Mouse (Mus musculus) Patski (cell line): ENCODE results near the gene Ptprn2. TPM values are rescaled to one million over a fixed set of nuclear protein-coding genes. Genes with fewer than 3 reads are reported as not detected.

ENCODE experiments used
- ATAC-seq: fragments of 100-300 bp; one replicate; pipeline ENCODE4 v1.8.0; 2021
- CTCF ChIA-PET: fragments of 350-600 bp; sonication (Branson Sonifier 250); formaldehyde crosslinking; loops from one replicate; lab custom pipeline; 2022; ENCODE audit warnings: inconsistent platforms; lab: Charles Lee
- POLR2A ChIA-PET: fragments of 350-600 bp; sonication (Branson Sonifier 250); formaldehyde crosslinking; loops from one replicate; lab custom pipeline; 2022; ENCODE audit warnings: antibody characterized with exemption, inconsistent platforms; lab: Charles Lee
- DNase-seq: peaks from one replicate; pipeline ENCODE4 v3.0.0-alpha.2; 2011; ENCODE audit warnings: low read depth, low spot score
- H3K27me3 ChIP-seq: fragments of 371-371 bp; one replicate; pipeline ENCODE4 v1.5.1; 2021
- CTCF ChIP-seq: fragments of 100-300 bp; IDR thresholded peaks from one replicate; pipeline ENCODE4 v1.5.1; 2021
- in situ Hi-C: fragments of 300-500 bp; cut with MboI; formaldehyde crosslinking; loops from 3 replicates; pipeline ENCODE4 v1.11.1; 2018; ENCODE audit warnings: low pct_unique_long_range_greater_than_20kb, mixed read lengths
- polyA plus RNA-seq: library from polyadenylated mRNA; unstranded; gene quantifications from one replicate; pipeline ENCODE4 v1.2.3, GENCODE M21; 2021

Ptprn2 gene
- polyA plus RNA-seq, 1 experiment from 2014 or later, result not detected

DNA sequence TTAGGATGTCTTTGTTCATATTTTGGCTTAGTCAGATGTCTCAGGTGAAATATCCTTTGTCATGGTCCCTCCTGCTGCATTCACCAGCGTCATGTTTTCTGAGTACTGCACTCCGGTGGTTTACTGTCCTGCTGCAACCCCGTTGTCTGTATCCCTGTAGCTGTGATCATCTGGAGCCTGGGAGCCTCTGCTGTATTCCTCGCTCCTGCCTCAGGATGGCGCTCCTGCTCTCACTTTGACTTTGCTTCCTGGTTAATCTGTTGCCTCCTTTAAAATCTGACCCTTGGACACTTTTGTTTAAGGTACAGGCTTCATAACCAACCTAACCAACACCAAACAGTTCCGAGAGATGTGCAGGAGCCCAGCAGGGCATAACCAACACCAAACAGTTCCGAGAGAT lies 342.2 kb downstream of the Ptprn2 start:
- CTCF ChIA-PET, result no interaction called here
- POLR2A ChIA-PET, result no interaction called here
- DNase-seq (no peak), ATAC-seq (no peak)
- H3K27me3 ChIP-seq, result no peaks in the 10 kb centered on the region
- no peak for TF ChIP-seq CTCF
- in situ Hi-C loops, result no loop called here

DNA sequence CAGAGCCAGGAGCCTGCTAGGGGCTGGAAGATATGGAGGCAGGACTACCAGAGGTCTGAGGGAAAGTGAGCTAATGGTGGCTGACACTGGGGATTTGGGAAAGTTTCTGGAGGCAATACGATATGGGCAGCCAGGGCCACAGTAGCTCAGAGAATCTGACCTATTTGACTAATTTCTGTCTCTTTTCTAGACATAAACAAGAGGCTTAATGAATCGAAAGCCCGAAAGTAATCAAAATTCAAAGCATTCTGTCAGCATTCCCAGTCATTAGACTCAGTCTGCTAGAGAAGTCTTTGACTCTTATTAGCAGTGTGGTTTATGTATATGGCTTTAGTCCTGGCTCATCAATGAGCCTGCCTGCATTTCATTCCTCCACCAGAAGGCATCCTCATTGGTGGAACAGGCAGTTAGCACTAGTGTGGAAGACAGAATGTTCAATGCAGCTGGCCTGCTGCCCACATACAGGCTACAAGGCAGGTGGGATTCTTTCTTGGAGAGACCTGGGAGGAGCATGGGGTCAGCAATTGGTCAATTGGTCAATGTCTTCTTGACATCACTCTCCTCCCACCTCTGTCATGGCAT lies 353.2 kb downstream of the Ptprn2 start:
- ChIA-PET CTCF (no interaction called here), POLR2A (no interaction called here)
- in situ Hi-C loops, result no loop called here
- no peak for TF ChIP-seq CTCF
- no peaks in the 10 kb centered on the region for H3K27me3 ChIP-seq
- DNase-seq, result no peak
- no peak for ATAC-seq

DNA sequence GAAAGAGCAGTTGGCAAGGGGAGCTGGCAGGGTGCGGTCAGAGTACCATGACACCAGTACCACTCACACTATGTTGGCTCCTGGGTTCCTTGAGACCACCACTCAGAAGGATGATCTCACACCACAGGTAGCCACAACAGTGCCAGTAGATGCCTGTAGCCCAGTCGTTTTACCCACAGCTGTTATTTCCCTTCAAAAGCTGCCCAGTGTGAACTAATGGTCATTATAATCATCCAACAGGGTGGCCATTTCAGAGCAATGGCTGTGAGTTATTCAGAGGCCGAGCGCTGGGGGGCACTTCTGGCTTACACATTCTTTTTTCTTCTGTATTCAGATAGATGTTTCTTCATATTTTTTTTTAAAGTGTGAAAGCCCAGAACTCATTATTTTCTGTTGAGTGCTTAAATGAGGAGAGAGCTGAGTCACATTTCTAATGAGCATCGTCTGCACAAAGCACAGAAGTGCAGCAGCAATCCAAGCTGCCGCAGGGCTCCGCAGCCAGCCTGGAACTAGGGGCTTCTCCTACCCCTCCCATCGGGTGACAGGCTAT lies 357.3 kb downstream of the Ptprn2 start:
- no peaks in the 10 kb centered on the region for H3K27me3 ChIP-seq
- TF ChIP-seq CTCF, result no peak
- in situ Hi-C loops, result no loop called here
- ChIA-PET POLR2A (no interaction called here), CTCF (no interaction called here)
- ATAC-seq (no peak), DNase-seq (no peak)

DNA sequence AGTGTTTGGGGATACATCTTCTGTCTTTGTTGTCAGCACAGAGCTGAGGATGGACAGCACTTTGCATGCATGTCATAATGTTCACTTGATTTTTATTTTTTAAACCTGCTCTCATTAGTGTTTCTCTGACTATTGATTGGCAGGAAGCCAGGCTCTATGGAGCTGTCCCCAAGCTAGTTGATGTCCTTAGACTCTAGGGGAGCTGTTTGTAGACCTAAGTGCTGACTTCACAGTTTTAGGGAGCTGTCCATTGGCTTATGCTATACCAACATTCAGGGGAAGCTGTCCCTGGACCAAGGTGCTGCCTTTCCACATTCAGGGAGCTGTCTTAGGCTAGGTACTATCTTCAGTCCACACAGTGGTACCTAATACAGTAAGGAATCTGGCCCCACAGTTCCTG lies 360.7 kb downstream of the Ptprn2 start:
- ATAC-seq (no peak), DNase-seq (no peak)
- ChIA-PET POLR2A (no interaction called here), CTCF (no interaction called here)
- H3K27me3 ChIP-seq, result no peaks in the 10 kb centered on the region
- in situ Hi-C loops, result no loop called here
- no peak for TF ChIP-seq CTCF

DNA sequence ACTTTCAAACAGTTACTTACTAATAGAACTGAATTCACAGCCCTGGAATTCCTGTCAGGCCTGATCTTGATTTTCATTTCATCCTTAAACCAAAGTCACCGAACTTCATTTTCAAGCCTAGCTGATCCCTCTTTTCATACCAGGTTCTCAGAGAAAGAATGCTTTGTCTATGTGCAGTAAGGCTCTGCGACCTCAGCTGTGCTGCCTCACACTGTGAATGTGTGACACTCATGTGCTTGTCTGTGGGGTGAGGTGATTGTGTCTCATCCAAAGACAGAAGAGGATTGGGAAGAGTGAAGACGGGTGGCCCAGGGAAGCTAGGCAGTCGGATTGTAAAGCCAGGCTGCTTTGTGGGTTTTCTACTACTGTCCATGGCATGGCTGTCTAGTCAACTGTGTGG lies 361.5 kb downstream of the Ptprn2 start:
- TF ChIP-seq CTCF, result no peak
- ChIA-PET CTCF (no interaction called here), POLR2A (no interaction called here)
- ATAC-seq (no peak), DNase-seq (no peak)
- in situ Hi-C loops, result no loop called here
- H3K27me3 ChIP-seq, result no peaks in the 10 kb centered on the region

DNA sequence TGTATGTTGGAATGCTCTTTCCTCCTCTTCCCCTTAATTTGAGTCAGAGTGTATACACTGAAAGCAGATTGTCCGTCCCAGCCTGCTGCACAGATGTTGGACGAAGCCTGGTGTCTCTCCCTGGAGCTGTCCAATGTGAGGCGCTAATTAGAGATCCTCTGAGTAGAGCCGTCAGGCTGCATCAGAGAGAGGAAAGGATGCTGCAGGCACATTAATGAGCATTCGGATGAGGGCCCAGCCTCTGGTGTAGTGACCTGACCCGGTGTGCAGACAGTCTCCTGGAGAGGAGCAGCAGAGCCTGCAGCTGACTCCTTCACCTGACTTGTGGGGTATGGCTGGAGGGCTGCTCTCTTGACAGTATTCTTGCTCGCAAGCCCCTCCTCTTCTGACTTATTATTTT lies 370.8 kb downstream of the Ptprn2 start:
- ChIA-PET CTCF (no interaction called here), POLR2A (no interaction called here)
- in situ Hi-C loops, result no loop called here
- TF ChIP-seq CTCF, result no peak
- H3K27me3 ChIP-seq, result no peaks in the 10 kb centered on the region
- DNase-seq (no peak), ATAC-seq (no peak)

DNA sequence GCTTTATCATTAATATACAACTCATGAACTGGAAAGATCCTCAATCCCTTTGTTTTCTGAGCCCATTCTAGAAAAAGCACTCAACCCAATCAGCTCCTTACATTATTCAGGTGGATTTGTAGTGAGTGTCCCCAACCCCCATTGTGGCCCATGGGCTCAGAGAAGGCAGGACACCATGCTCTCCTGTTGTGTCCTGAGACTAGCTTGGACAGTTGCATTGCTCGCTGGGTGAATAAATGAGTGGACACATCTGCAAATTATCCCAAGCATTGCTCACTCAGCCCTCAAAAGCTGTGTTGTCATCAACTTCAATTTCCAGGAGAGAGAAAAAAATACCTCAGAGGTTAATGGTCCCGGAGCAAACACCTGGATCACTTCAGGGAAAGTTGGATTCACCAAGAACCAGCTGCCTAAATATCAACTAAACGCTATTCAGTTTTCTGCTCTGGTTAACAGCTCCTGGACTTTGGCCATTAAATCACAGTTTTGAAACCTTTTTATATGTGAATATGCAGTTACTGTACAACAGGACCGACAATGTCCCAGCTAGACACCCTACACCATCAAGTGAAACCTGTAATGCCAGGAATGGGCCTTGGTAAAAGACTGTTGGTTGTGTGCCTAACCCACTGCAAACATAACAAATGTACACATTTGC lies 376.0 kb downstream of the Ptprn2 start:
- in situ Hi-C loops, result no loop called here
- ATAC-seq, result no peak
- DNase-seq, result no peak
- CTCF ChIA-PET, result no interaction called here
- no peak for TF ChIP-seq CTCF
- POLR2A ChIA-PET, result no interaction called here
- no peaks in the 10 kb centered on the region for H3K27me3 ChIP-seq

DNA sequence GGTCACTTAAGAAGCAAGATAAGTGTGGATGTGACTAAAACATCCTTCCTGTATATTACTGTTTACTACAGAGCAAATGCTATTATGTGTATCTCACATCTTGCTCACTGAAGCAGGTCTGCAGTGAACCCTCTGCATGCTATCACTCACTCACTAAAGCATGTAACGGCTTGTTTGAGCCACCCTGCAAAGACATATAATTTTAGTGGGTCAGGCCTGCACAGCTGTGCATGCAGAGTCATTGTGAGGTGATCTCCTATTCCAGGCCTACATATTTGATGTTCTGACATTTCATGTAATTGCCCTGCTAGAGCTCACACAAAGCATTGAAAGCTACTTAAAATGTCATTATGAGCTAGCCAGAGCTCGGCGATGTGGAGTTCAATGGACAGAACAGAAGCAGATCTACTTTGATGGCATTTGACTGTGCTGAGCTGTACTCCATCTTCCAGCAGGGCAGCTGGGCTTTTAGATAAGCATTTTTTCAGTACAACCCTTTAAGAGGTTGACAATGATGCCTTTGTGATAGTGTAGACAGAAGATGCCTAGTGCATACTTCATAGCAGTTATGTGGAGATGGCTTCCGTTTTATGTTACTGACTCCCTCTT lies 377.9 kb downstream of the Ptprn2 start:
- H3K27me3 ChIP-seq, result no peaks in the 10 kb centered on the region
- no peak for TF ChIP-seq CTCF
- DNase-seq (no peak), ATAC-seq (no peak)
- in situ Hi-C loops, result no loop called here
- ChIA-PET CTCF (no interaction called here), POLR2A (no interaction called here)

DNA sequence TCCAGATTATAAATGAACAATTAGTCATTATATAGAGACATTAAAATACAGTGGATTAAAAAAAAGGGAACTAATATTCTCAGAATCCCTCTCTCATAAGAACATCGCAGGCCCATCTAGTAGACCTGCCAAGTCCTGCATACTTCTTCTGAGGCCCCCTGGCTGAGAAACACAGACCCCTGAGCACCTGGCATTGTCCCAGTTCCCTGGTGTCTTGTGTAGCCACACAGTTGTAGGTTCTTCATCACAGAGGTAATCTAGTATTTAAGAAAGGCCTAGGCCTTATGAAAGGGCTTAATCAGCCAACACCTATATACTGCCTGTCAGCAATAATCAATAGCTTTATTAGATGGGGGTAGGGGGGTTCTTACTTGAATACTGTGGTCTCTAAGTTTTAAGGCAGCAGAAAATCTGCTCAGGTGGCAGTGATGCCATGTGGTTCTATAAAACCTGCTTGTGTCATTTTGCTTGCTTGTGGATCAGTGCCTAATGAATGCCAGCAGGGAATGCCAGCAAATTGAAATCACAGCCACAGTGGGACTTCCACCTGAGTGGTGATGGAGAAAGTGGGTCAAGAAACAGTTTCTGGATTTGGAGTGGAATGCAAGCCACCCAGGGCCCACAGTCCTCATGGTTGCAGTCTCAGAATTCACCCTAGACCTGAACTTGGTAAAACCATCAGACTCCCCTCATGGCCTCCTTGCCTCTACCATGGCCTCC lies 388.5 kb downstream of the Ptprn2 start:
- POLR2A ChIA-PET, result no interaction called here
- in situ Hi-C loops, result no loop called here
- CTCF ChIA-PET, result no interaction called here
- ATAC-seq, result no peak
- no peak for DNase-seq
- H3K27me3 ChIP-seq, result no peaks in the 10 kb centered on the region
- TF ChIP-seq CTCF, result no peak

DNA sequence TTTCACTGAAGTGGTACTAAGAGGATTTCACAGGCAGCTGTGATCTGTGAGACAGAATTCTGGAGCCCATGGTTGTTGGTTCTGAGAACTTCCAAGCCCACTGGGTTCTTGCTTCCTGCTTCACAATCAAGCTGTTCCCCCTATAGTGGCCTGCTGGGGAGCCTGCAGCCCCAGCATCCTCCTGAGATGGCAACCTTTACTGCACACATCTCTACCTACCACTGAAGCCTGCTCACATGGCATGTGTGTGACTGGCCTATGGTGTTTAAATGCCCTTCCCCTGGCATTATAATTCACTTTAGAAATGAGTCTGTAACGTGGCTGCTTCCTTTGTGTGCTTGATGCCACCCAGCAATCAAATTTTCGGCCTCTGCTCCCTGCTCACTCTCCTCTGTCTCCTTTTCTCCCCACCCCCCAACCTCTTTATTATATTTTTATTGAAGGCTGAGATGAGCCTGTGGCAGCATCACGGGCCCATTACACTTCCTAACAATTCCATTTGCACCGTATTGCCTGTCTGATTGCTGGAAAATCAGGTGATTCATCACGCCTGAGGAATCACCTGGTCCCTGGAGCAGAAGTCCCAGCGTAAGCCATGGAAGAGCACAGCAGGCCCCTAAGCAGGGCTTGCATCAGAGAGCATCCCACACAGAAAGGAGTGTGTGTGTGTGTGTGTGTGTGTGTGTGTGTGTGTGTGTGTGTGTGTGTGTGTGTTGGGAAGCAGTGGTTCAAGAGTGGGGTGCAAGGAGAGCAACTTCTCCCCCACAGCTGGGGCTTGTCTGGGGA lies 402.2 kb downstream of the Ptprn2 start:
- in situ Hi-C loops, result no loop called here
- TF ChIP-seq CTCF, result no peak
- no peaks in the 10 kb centered on the region for H3K27me3 ChIP-seq
- DNase-seq (no peak), ATAC-seq (no peak)
- POLR2A ChIA-PET, result no interaction called here
- CTCF ChIA-PET, result no interaction called here
